Mouse (Mus musculus) layer of hippocampus, adult 11-12 months (tissue): ENCODE results near the gene Tec.

ENCODE experiments used
- DNase-seq: peaks from one replicate; pipeline ENCODE4 v3.0.0; 2022; ENCODE audit warnings: low spot score

Tec gene

GRCm38 (mm10) chr5:72868091-72868875 lies at the start of gene Tec:
TSS of gene Tec (minus strand) at chr5:72868483.
- peak; percentile 78 for DNase-seq

DNA sequence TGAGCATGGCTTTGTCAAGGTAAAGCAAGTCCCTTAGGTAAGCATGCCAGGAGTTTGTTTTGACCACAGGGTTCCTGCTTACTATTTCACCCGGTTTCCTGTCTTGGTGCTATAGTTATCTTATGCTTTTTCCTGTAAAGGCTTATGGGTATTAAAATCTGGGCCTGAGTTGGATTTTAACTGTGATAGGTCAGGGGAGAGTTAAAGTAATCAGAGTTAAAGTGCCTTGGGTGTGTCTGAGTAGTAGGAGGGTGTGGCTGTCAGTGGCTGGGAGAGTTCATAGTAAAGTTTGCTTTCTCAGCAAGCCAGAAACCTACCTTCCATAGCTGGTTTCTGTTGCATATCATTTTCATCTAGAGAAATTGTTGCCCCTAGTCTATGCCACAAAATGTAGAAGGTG lies 48.6 kb upstream of the Tec start:
- no peak for DNase-seq

GRCm38 (mm10) chr5:72916048-72916447 lies 47.8 kb upstream of the Tec start:
- no peak for DNase-seq

DNA sequence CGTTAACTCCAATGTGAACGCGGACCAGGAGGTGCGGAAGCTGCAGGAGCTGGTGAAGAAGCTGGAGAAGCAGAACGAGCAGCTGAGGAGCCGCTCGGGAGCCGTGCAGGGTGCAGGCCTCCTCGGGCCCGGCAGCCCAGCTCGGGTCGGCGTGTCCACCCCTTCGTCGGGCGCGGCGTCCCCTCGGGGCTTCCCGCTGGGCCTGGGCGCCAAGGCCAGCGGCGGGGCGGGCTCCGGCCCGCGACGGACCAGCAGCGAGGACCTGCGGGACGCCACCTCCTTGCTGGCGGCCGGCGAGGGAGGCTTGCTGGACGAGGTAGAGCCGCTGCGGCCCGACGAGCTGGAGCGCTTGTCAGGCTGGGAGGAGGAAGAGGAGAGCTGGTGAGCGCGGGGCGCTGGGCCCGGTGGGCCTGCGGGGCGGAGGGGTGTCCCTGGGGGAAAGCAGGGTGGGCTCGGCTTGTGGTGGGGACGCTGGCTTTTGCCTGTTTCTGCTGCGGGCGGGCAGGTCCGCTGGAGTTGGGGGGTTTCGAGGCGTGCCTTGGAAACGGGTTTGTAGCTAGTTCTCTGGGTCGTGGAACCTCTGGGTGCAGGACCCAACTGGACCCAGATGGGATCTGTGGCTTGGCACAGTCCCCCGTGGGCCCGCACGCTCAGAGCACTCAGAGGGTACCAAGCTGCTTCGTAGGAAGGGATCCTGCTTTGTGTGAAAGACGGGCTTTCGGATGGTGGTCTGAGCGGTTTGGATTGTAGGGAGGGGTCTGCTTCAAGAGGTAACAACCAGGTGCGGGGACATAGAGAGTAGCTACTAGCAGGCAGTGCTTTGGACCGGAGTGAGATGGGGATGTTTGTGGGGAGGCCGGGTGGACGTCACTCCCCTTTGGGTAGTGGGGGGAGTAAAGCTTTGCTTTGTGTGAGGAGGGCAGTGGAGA lies 46.6 kb upstream of the Tec start:
- peak; percentile 21 for DNase-seq

DNA sequence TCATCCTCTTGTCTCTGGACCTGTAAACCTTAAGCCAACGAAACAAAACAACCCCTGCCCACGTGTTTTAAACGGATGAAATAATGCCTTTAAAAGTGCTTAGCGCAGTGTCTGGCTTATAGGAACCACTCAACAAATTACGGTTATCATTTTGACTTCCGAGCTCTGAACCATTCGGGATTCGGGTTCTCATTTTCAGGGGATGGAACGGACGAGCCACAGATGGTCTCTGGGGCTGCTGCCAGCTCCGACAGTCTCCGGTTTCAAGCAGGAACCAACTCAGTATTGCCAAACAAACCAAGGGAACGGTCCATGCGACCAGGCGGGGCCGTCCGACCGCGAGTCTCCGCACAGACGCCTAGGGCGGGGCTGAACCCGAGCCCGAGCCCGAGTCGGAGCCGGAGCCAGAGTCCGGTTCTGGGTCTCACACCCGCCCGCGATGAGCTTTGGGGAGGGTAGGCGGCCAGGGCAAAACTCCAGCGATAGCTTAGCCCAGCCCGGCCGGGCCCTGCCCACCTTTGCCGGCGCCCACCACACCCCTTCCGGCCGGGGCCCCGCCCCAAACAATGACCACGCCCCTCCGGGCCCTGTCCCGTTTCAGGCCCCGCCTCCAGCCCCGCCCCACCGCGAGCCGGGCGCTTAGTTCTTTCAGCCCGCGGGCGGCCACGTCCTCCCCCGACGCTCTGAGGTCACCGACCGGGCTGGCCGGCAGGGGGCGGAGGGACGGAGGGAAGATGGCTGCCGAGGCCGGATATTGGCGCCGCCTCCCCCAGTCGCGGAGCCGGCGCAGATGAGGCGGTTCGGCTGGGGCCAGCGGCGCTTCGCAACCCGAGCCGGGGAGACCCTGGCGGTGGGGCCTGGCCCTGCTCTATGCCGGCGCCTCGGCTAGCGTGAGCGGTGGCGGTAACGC lies 45.6 kb upstream of the Tec start, which contains the start of gene Slain2:
Gene Slain2, plus strand, starts transcription at position 657 of the 910 bp plus-strand sequence.
- peak; percentile 95 for DNase-seq

DNA sequence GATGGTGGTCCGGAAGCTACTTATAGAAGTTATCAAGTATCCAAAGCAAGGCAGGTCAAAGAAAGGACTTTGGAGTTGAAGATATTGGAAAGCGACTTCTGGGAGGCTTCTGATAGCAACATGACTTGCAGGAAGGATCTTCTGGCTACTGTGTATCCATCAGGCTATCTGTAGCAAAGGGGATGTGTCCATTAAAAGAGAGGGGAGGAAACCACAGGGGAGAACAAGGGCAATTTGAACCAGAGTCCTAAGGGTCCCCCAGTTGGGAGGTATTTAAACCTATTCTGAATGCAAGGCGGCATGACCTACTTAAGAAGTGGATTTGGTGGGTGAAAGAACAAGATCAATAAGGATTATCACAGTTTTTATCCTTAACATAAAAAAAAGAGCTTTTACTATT lies 43.0 kb upstream of the Tec start:
- no peak for DNase-seq

- no peak for DNase-seq
Measured at GRCm38 (mm10) chr5:72910373-72910772, 42.1 kb upstream of the Tec start.

DNA sequence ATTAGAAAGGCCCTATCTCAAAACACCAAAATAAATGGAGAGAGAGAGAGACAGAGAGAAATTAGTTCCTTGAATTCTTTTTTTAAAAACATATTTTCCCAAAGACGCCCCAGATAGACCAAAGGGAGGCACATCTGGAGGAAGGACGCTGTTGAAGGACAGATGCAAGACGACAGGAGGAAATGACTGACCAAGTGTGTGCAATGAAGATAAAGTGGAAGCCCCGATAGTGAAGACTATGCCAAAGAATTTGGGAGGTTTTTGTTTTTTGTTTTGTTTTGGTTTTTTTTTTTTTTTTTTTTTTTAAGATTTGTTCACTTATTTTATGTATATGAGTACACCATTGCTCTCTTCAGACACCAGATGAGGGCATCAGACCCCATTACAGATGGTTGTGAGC lies 41.1 kb upstream of the Tec start:
- no peak for DNase-seq

DNA sequence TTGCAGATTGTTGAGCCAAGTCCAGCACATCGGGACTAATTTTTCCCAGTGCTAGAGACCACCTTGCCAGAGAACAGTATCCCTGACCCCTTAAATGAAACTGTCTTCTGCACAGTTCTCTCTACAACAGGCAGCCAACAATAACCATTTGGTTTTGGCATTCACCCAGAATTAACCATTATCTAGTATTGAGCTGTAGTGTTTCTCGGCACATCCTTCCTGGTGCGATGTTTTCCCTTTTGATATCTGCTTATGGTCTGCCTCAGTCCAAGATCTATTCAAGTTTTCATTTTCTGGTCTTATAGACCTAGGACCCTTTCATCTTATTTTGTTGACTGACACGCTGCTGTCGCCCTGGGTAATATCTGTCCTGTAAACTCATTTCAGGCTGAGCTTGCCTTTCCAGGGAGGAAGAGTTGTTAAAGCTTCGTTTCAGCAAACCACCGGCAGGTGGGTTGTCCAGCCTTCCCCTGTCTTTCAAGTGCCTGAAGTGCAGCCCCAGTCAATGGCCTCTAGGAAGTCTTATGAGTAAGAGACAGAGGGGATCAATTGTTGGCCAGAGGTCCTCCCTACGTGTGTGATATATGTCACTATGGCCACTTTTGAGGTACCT lies 40.1 kb upstream of the Tec start:
- DNase-seq = no peak

- no peak for DNase-seq
Measured at GRCm38 (mm10) chr5:72907402-72907801, 39.1 kb upstream of the Tec start.

GRCm38 (mm10) chr5:72904903-72905790 lies 36.9 kb upstream of the Tec start:
- DNase-seq = no peak

DNA sequence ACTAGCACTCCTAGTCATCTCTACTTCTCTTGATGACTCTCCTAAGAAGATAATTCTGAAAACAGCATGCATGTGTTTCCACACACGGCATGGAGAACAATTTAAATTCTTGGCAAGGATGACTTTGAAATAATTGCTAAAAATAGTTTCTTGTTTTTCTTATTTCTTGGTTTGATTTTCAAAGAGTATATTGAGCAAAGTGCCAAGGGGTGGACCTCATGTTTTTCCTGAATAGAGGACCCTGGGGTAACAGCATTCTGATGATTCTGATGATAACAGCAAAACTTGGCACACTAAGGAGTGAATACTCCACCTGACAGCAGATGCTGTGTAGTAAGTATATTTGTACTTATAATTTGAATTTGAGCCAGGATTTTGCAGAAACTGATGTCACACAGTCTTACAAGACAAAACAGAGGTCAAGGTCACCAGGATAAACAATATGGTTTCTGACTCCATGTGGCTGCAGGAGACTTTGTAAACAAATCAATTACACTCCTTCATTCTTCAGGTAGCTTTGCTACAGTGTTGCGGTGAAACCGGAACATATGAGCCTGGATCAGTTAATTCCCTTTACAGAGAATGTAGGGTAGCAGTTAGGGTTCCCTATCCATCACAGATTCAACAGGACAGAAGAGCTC lies 34.7 kb upstream of the Tec start:
- no peak for DNase-seq

GRCm38 (mm10) chr5:72902312-72902711 lies 34.0 kb upstream of the Tec start:
- no peak for DNase-seq

- no peak for DNase-seq
Measured at GRCm38 (mm10) chr5:72901866-72902265, 33.6 kb upstream of the Tec start.

GRCm38 (mm10) chr5:72899255-72899654 lies 31.0 kb upstream of the Tec start:
- DNase-seq = no peak

GRCm38 (mm10) chr5:72897998-72898397 lies 29.7 kb upstream of the Tec start:
- DNase-seq = no peak

GRCm38 (mm10) chr5:72896478-72897279 lies 28.4 kb upstream of the Tec start:
- no peak for DNase-seq

GRCm38 (mm10) chr5:72895261-72895660 lies 27.0 kb upstream of the Tec start:
- DNase-seq = no peak

DNA sequence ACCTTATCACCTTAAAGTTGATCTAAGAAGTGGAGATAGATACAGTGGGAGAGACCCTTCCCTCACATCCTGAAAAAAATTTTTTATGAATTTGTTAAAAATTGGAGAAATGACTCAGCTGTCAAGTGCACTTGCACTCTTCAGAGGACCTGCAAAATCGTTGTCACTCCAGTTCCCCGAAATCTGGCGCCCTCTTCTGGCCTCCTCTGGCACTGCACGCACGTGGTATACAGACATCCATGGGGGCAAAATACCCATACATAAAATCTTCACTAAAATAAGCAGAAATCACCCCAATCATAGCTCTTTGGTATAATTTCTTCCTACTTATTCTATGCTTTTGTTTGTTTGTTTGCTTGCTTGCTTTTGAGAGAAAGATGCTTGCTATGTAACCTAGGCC lies 25.7 kb upstream of the Tec start:
- no peak for DNase-seq
